In genomic region chr19:8844371-8845129, GRCm38 (mm10) we compare ENCODE assay signal across 9 mouse cellular contexts. TPM values are rescaled to one million over a fixed set of nuclear protein-coding genes. Genes with fewer than 3 reads are reported as not detected.
DNase-seq lines count a peak whose midpoint lies in the region; ATAC-seq lines count a peak whose summit lies in the region.
"Had no signal": no experiment of that assay in that cellular context is flagged by ENCODE, and none has a peak within 500 bp of the region (broad histone marks: within the 10 kb centered on the region; RNA-seq: fewer than 3 reads in every experiment).

No protein-coding gene starts in this region.

- DNase-seq in cerebellum, adult 11 months: peak; percentile 69
- peak; percentile 71 to 88 for DNase-seq in CD8-positive naive resting alpha-beta T cell, adult 2 months (ENCODE audit: low read depth in 2 of 2, low spot score in 2 of 2)
- DNase-seq in c-Kit-positive CD71-positive TER-119-negative erythroid progenitor cells, embryonic 14.5 days (ENCODE audit: low read depth): peak; percentile 78
- peak; percentile 68 to 81 for DNase-seq in frontal cortex, postnatal 25 days (ENCODE audit: low spot score in 2 of 2)
- DNase-seq in large intestine, adult 2 months (ENCODE audit: low read depth, low spot score): peak; percentile 56
- peak; percentile 94 for DNase-seq in lung, postnatal 36 days
- DNase-seq in spleen, adult 12 weeks (ENCODE audit: low spot score): peak; percentile 54

- WGBS in large intestine, adult 2 months: 66% methylated on average over 5 of the region's 5 CpGs

- no peak for ATAC-seq in cerebellum, adult (ENCODE audit: insufficient number of reproducible peaks, low FRiP score, low TSS enrichment)

RNA-seq across cellular contexts. Expression of gene Gng3, which starts 5.6 kb away (rescaled TPM):
- polyA plus RNA-seq in large intestine, adult 2 months (2012; rRNA removed): 1.4 and 1.6 TPM in 2 replicates

RNA-seq across cellular contexts. Expression of gene Lrrn4cl, which starts 6.0 kb away (rescaled TPM):
- polyA plus RNA-seq in large intestine, adult 2 months (2012; rRNA removed): 0.74 and 0.84 TPM in 2 replicates

RNA-seq across cellular contexts. Expression of gene Bscl2, which starts 7.3 kb away (rescaled TPM):
- polyA plus RNA-seq in large intestine, adult 2 months (2012; rRNA removed): 79.8 and 82.1 TPM in 2 replicates

RNA-seq across cellular contexts. Expression of gene AC129217.1, which starts 15.0 kb away (rescaled TPM):
- 2.4 and 4.4 TPM in 2 replicates for polyA plus RNA-seq in large intestine, adult 2 months (2012; rRNA removed)
- polyA plus RNA-seq: lung, embryonic 15.5 days had no signal

RNA-seq across cellular contexts. Expression of gene Hnrnpul2, which starts 24.7 kb away (rescaled TPM):
- 16.3 and 21.8 TPM in 2 replicates for polyA plus RNA-seq in large intestine, adult 2 months (2012; rRNA removed)
